In genomic region chr3:136671940-136672278, GRCm38 (mm10) we compare ENCODE assay signal across 8 mouse cellular contexts. TPM values are rescaled to one million over a fixed set of nuclear protein-coding genes. Genes with fewer than 3 reads are reported as not detected.
DNase-seq lines count a peak whose midpoint lies in the region; ATAC-seq and TF ChIP-seq lines count a peak whose summit lies in the region.

No protein-coding gene starts in this region.

- H3K9me3 ChIP-seq in neural tube, embryonic 11.5 days (ENCODE audit: control insufficient read depth, low read length), result no peaks in the 10 kb centered on the region
- no peaks in the 10 kb centered on the region for H3K9me3 ChIP-seq in forebrain, embryonic 16.5 days (ENCODE audit: control insufficient read depth, low read length)
- no peaks in the 10 kb centered on the region for H3K9me3 ChIP-seq in liver, embryonic 14.5 days (ENCODE audit: control insufficient read depth, low read length)

- ATAC-seq in neural tube, embryonic 11.5 days (ENCODE audit: insufficient read depth, low FRiP score, low TSS enrichment), result no peak
- ATAC-seq in forebrain, embryonic 16.5 days, result no peak
- ATAC-seq in liver, embryonic 14.5 days (ENCODE audit: insufficient read depth), result no peak

- TF ChIP-seq CTCF in liver, embryonic 14.5 days (IDR thresholded peaks at IDR 0.05; ENCODE audit: low read depth), result no peak

- DNase-seq in cerebellum, postnatal 10 days, result peak; percentile 57 to 64
- no peak for DNase-seq in cerebellum, adult 11-12 months
- DNase-seq in neural tube, embryonic 11.5 days (ENCODE audit: low spot score), result no peak
- no peak for DNase-seq in neural tube, embryonic 10.5 days (ENCODE audit: extremely low spot score, low spot score)
- DNase-seq in liver, embryonic 14.5 days (ENCODE audit: low read depth in 3 of 3, low spot score in 3 of 3), result no peak
- no peak for DNase-seq in right cerebral cortex, adult 18-20 months
- no peak for DNase-seq in ovary, adult 18-20 months (ENCODE audit: low spot score)

- H3K4me2 ChIP-seq in neural tube, embryonic 11.5 days (ENCODE audit: low read depth), result peak overlapping the region; percentile 72
- H3K4me2 ChIP-seq in forebrain, embryonic 16.5 days (ENCODE audit: low read length), result peak overlapping the region; percentile 74
- H3K4me2 ChIP-seq in liver, embryonic 14.5 days (ENCODE audit: low read depth), result peak overlapping the region; percentile 82

- no peaks in the 10 kb centered on the region for H3K4me1 ChIP-seq in neural tube, embryonic 11.5 days (ENCODE audit: control insufficient read depth, insufficient read depth, low read length)
- peaks cover 21% of the 10 kb centered on the region for H3K4me1 ChIP-seq in forebrain, embryonic 16.5 days (replicated peaks; ENCODE audit: control insufficient read depth, insufficient read depth, low read length)
- H3K4me1 ChIP-seq in liver, embryonic 14.5 days (replicated peaks; ENCODE audit: control insufficient read depth in 2 of 2, insufficient read depth in 2 of 2, low read length in 1 of 2), result peaks cover 0 to 7% of the 10 kb centered on the region in 2 experiments; a peak in 2 of 4 replicates

- H3K36me3 ChIP-seq in neural tube, embryonic 11.5 days (ENCODE audit: control insufficient read depth, insufficient read depth, low read length), result no peaks in the 10 kb centered on the region
- no peaks in the 10 kb centered on the region for H3K36me3 ChIP-seq in forebrain, embryonic 16.5 days (ENCODE audit: control insufficient read depth, insufficient read depth)
- H3K36me3 ChIP-seq in liver, embryonic 14.5 days (replicated peaks; ENCODE audit: control insufficient read depth, insufficient read depth, low read depth), result no peaks in the 10 kb centered on the region

- 15% methylated on average over 4 of the region's 5 CpGs for WGBS in neural tube, embryonic 11.5 days
- WGBS in forebrain, embryonic 16.5 days, result 9% methylated on average over 5 of the region's 5 CpGs
- 13% methylated on average over 4 of the region's 5 CpGs for WGBS in liver, embryonic 14.5 days (ENCODE audit: insufficient replicate concordance)

- no peaks in the 10 kb centered on the region for H3K27me3 ChIP-seq in neural tube, embryonic 11.5 days (ENCODE audit: control insufficient read depth, insufficient read depth, low read length)
- H3K27me3 ChIP-seq in forebrain, embryonic 16.5 days (replicated peaks; ENCODE audit: control insufficient read depth, insufficient read depth, low read length), result no peaks in the 10 kb centered on the region
- no peaks in the 10 kb centered on the region for H3K27me3 ChIP-seq in liver, embryonic 14.5 days (ENCODE audit: control insufficient read depth, insufficient read depth, low read length)

- TF ChIP-seq EP300 in liver, embryonic 14.5 days (IDR thresholded peaks at IDR 0.05; ENCODE audit: low read depth), result no peak

- H3K27ac ChIP-seq in neural tube, embryonic 11.5 days (ENCODE audit: low read depth, low read length), result peak overlapping the region; percentile 94
- H3K27ac ChIP-seq in forebrain, embryonic 16.5 days (ENCODE audit: low read length), result peak overlapping the region; percentile 95
- no peak overlapping the region for H3K27ac ChIP-seq in liver, embryonic 14.5 days

- peak overlapping the region; percentile 86 for H3K9ac ChIP-seq in neural tube, embryonic 11.5 days (ENCODE audit: low read length)
- peak overlapping the region; percentile 88 for H3K9ac ChIP-seq in forebrain, embryonic 16.5 days (replicated peaks; ENCODE audit: low read depth, low read length)
- no peak overlapping the region; the same call in 1 of the 2 replicates for H3K9ac ChIP-seq in liver, embryonic 14.5 days (replicated peaks)

- peak overlapping the region; percentile 86 for H3K4me3 ChIP-seq in neural tube, embryonic 11.5 days (ENCODE audit: low read depth, low read length)
- H3K4me3 ChIP-seq in forebrain, embryonic 16.5 days (replicated peaks; ENCODE audit: low read length), result peak overlapping the region; percentile 96
- H3K4me3 ChIP-seq in liver, embryonic 14.5 days (ENCODE audit: insufficient read depth in 1 of 2, low read depth in 2 of 2, low read length in 2 of 2), result peak overlapping the region; percentile 63 to 73

RNA-seq across cellular contexts. Expression of gene Ppp3ca, which starts 2.0 kb away (rescaled TPM):
- polyA plus RNA-seq in neural tube, embryonic 11.5 days (2014; fragmentation: Nextera tagmentation; extraction: Ambion mirVana), result 69.8 and 72.4 TPM in 2 replicates
- 144 and 148 TPM in 2 replicates for polyA plus RNA-seq in forebrain, embryonic 16.5 days (2015; fragmentation: Nextera tagmentation; extraction: Ambion mirVana)
- polyA plus RNA-seq in liver, embryonic 14.5 days (2012; rRNA removed), result 2.8 and 3.9 TPM in 2 replicates
- polyA plus RNA-seq in liver, embryonic 14.5 days (2014; fragmentation: Nextera tagmentation; extraction: Ambion mirVana), result 7.4 and 9.2 TPM in 2 replicates

Comparison
In these comparisons a context has a peak if more than half of its experiments do, and no peak if none do; other contexts are left out.
1. DNase-seq: peak in cerebellum, postnatal 10 days (2 of 2); none in cerebellum, adult 11-12 months (single experiment), neural tube, embryonic 11.5 days (single experiment), neural tube, embryonic 10.5 days (single experiment), liver, embryonic 14.5 days (0 of 3), right cerebral cortex, adult 18-20 months (single experiment) and ovary, adult 18-20 months (single experiment).
2. Peak in every context shown above with its lines, with median percentiles within 50 percentile points of each other: H3K4me2 ChIP-seq and H3K4me3 ChIP-seq.